Comparison of ENCODE assay signal across 30 mouse cellular contexts in the genomic region with DNA sequence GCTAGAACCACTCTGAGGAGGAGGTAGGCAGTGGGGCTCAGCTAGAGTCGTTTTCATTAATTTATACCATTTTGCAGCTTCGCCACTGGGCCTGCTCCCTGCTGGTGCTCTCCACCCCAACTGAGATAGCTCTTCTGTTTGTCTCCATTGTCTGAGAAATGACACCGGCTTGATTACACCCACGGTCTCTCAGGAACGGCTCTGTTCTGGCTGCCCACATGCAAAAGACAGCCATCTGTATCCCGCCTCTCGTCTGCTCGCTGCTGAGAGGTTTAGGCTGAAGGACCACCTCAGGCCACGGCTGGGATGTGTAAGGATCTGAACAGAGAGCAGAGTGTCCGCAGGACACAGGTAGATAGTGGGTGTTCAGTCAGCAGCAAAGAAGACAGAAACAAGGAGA. TPM values are rescaled to one million over a fixed set of nuclear protein-coding genes. Genes with fewer than 3 reads are reported as not detected.
DNase-seq lines count a peak whose midpoint lies in the region; ATAC-seq lines count a peak whose summit lies in the region.
"Had no signal": no experiment of that assay in that cellular context is flagged by ENCODE, and none has a peak within 500 bp of the region (broad histone marks: within the 10 kb centered on the region; RNA-seq: fewer than 3 reads in every experiment).

No protein-coding gene starts in this region.

- ATAC-seq in liver, embryonic 12.5 days = no peak
- ATAC-seq: CD4-positive, CD25-positive, alpha-beta regulatory T cell, adult 4 months; forebrain, postnatal 0 days; midbrain, embryonic 16.5 days had no signal

- no peak overlapping the region for H3K4me2 ChIP-seq in liver, embryonic 12.5 days
- H3K4me2 ChIP-seq: heart, embryonic 13.5 days; limb, embryonic 12.5 days; liver, embryonic 11.5 days; neural tube, embryonic 13.5 days had no signal

- no peaks in the 10 kb centered on the region for H3K27me3 ChIP-seq in liver, embryonic 12.5 days (replicated peaks)
- H3K27me3 ChIP-seq: limb, embryonic 12.5 days; neural tube, embryonic 13.5 days had no signal

- no peak overlapping the region for H3K4me3 ChIP-seq in liver, embryonic 12.5 days
- H3K4me3 ChIP-seq: embryonic facial prominence, embryonic 10.5 days; heart, embryonic 13.5 days; limb, embryonic 12.5 days; midbrain, embryonic 10.5 days; myocyte; neural tube, embryonic 13.5 days had no signal

- H3K9ac ChIP-seq in liver, embryonic 12.5 days = no peak overlapping the region
- H3K9ac ChIP-seq: forebrain, postnatal 0 days; heart, embryonic 13.5 days; limb, embryonic 12.5 days; neural tube, embryonic 13.5 days had no signal

- H3K9me3 ChIP-seq in liver, embryonic 12.5 days (replicated peaks) = no peaks in the 10 kb centered on the region
- H3K9me3 ChIP-seq: embryonic facial prominence, embryonic 10.5 days; heart, embryonic 13.5 days; limb, embryonic 12.5 days; midbrain, embryonic 10.5 days; neural tube, embryonic 13.5 days had no signal

- 45% methylated on average over 10 of the region's 10 CpGs for WGBS in liver, embryonic 12.5 days (ENCODE audit: insufficient replicate concordance)

- H3K36me3 ChIP-seq in liver, embryonic 12.5 days = no peaks in the 10 kb centered on the region
- H3K36me3 ChIP-seq: embryonic facial prominence, embryonic 10.5 days; heart, embryonic 13.5 days; limb, embryonic 12.5 days; midbrain, embryonic 10.5 days; neural tube, embryonic 13.5 days had no signal

- H3K27ac ChIP-seq in liver, embryonic 12.5 days = no peak overlapping the region
- H3K27ac ChIP-seq: embryonic facial prominence, embryonic 10.5 days; heart, embryonic 13.5 days; limb, embryonic 12.5 days; midbrain, embryonic 10.5 days; neural tube, embryonic 13.5 days had no signal

- H3K4me1 ChIP-seq in liver, embryonic 12.5 days = no peaks in the 10 kb centered on the region
- H3K4me1 ChIP-seq: embryonic facial prominence, embryonic 10.5 days; heart, embryonic 13.5 days; midbrain, embryonic 10.5 days had no signal

- intact Hi-C loops in left cerebral cortex, postnatal 4 days (cut with DNase I) = no loop called here
- intact Hi-C loops in left cerebral cortex, postnatal 36 days (cut with DNase I) = no loop called here

- peak; percentile 11 to 41 for DNase-seq in frontal cortex, adult 2 months (ENCODE audit: extremely low spot score in 1 of 2, low spot score in 1 of 2)
- DNase-seq in frontal cortex, postnatal 25 days (ENCODE audit: low spot score in 2 of 2) = no peak
- peak; percentile 36 to 53 for DNase-seq in left cerebral cortex, adult 18-20 months (ENCODE audit: low spot score in 2 of 2)
- DNase-seq in left cerebral cortex, postnatal 4 days = no peak
- peak; percentile 67 for DNase-seq in layer of hippocampus, adult 9-11 months
- DNase-seq in left cerebral cortex, postnatal 36 days (ENCODE audit: low spot score in 2 of 2) = peak; percentile 36 to 52
- DNase-seq in testis, postnatal 10 days (ENCODE audit: low spot score) = no peak
- DNase-seq: adrenal gland, postnatal 36 days; cerebellum, adult 11 months; cerebellum, postnatal 10 days; forebrain, postnatal 0 days; gastrocnemius, postnatal 14 days; heart, adult 18-20 months; heart, postnatal 14 days; kidney, adult 18-20 months; kidney, postnatal 4 days; lung, adult 18-20 months; lung, postnatal 10 days; spleen, adult 18-20 months; thymus, postnatal 25 days had no signal

RNA-seq across cellular contexts. Expression of a gene that starts 30.5 kb away (rescaled TPM):
- polyA plus RNA-seq in frontal cortex, adult 2 months (2012; rRNA removed) = 9.5 and 10.1 TPM in 2 replicates
- total RNA-seq in left cerebral cortex, adult 18-20 months (2021) = 10 to 100 TPM; 18.2 to 18.3 TPM
- 10 to 100 TPM; 64.8 to 68.3 TPM for total RNA-seq in left cerebral cortex, postnatal 4 days (2021)
- 10 to 100 TPM; 17.5 to 20.4 TPM for total RNA-seq in left cerebral cortex, postnatal 36 days (2021)
- not detected in 2 replicates for polyA plus RNA-seq in liver, embryonic 12.5 days (2016; fragmentation: Nextera tagmentation; extraction: Ambion mirVana)
- polyA plus RNA-seq: CD4-positive, CD25-positive, alpha-beta regulatory T cell, adult 4 months; embryonic facial prominence, embryonic 10.5 days; heart, embryonic 13.5 days; limb, embryonic 12.5 days; liver, embryonic 11.5 days had no signal

Comparison
In these comparisons a context has a peak if more than half of its experiments do, and no peak if none do; other contexts are left out.
1. DNase-seq: peak in frontal cortex, adult 2 months (2 of 2), left cerebral cortex, adult 18-20 months (2 of 2), layer of hippocampus, adult 9-11 months (single experiment) and left cerebral cortex, postnatal 36 days (2 of 2); none in frontal cortex, postnatal 25 days (0 of 2), left cerebral cortex, postnatal 4 days (single experiment) and testis, postnatal 10 days (single experiment).